Mouse (Mus musculus) adrenal gland, postnatal 36 days (tissue): ENCODE results near the gene Rabl6. TPM values are rescaled to one million over a fixed set of nuclear protein-coding genes. Genes with fewer than 3 reads are reported as not detected.

Source experiments
- DNase-seq, 2 experiments: peaks; one replicate each; pipeline ENCODE4 v3.0.0; 2021; ENCODE audit warnings: mixed read lengths in 1 of 2
- long read RNA-seq, 2 experiments: library from polyadenylated mRNA; stranded (forward); transcript quantifications; one replicate each; pipeline ENCODE4 v2.0.0; 2021; ENCODE audit warnings: borderline sequencing depth in 2 of 2
- total RNA-seq, 2 experiments: library from RNA; stranded (reverse); gene quantifications; 2 replicates each; pipeline ENCODE4 v1.2.3; 2021

The Rabl6 gene
- total RNA-seq: 10 to 100 TPM; 85.4 to 97.5 TPM
- long read RNA-seq, experiment 1, transcript Rabl6-201 (15 exons, 3,230 nt): major isoform, 20 of 79 reads
- long read RNA-seq, experiment 1, partial matches to known transcripts: 47 of 79 reads
- long read RNA-seq, experiment 1, other reads (novel, unspliced or antisense): 11 of 79 reads
- long read RNA-seq, experiment 2, transcript Rabl6-201 (15 exons, 3,230 nt): major isoform, 22 of 27 reads
- long read RNA-seq, experiment 2, partial matches to known transcripts: 4 of 27 reads
- long read RNA-seq, experiment 2, other reads (novel, unspliced or antisense): 1 of 27 reads

GRCm38 (mm10) chr2:25607761-25608622, at the start of gene Rabl6:
Gene Rabl6, minus strand, starts transcription at chr2:25608521.
- peak; percentile 90 to 92 for DNase-seq

- DNase-seq: no peak
Observed at GRCm38 (mm10) chr2:25657652-25658051, 49.3 kb upstream of the Rabl6 start, which contains the start of gene Lcn5. Gene Lcn5, plus strand, starts transcription at chr2:25657952.

GRCm38 (mm10) chr2:25657246-25657645, 48.9 kb upstream of the Rabl6 start:
- peak; percentile 62 to 66 for DNase-seq

- no peak for DNase-seq
Observed at GRCm38 (mm10) chr2:25656691-25657090, 48.4 kb upstream of the Rabl6 start.

GRCm38 (mm10) chr2:25654502-25654901, 46.2 kb upstream of the Rabl6 start:
- no peak for DNase-seq

- DNase-seq: no peak
Observed at GRCm38 (mm10) chr2:25652902-25653301, 44.6 kb upstream of the Rabl6 start, which contains the start of gene Lcn8. Gene Lcn8, plus strand, starts transcription at chr2:25653120.

GRCm38 (mm10) chr2:25639890-25640289, 31.6 kb upstream of the Rabl6 start:
- DNase-seq: peak; percentile 66 to 74

- peak; percentile 41 to 59 for DNase-seq
Observed at GRCm38 (mm10) chr2:25634046-25634445, 25.7 kb upstream of the Rabl6 start.

- DNase-seq: peak; percentile 49 to 75
Observed at GRCm38 (mm10) chr2:25633616-25634015, 25.3 kb upstream of the Rabl6 start.

- peak; percentile 42 to 53 for DNase-seq
Observed at GRCm38 (mm10) chr2:25628738-25629137, 20.4 kb upstream of the Rabl6 start.

- no peak for DNase-seq
Observed at GRCm38 (mm10) chr2:25627811-25628210, 19.5 kb upstream of the Rabl6 start, which contains the start of gene Fcna. Gene Fcna, minus strand, starts transcription at chr2:25628030.

GRCm38 (mm10) chr2:25625986-25626385, 17.7 kb upstream of the Rabl6 start:
- no peak for DNase-seq

GRCm38 (mm10) chr2:25621229-25622200, 13.2 kb upstream of the Rabl6 start, which contains the start of gene Tmem141:
Gene Tmem141, minus strand, starts transcription at chr2:25622005.
- DNase-seq: peak; percentile 95 to 97

- no peak for DNase-seq
Observed at GRCm38 (mm10) chr2:25620852-25621228, 12.5 kb upstream of the Rabl6 start.

- no peak for DNase-seq
Observed at GRCm38 (mm10) chr2:25620386-25620785, 12.1 kb upstream of the Rabl6 start.

- DNase-seq: no peak
Observed at GRCm38 (mm10) chr2:25617578-25617977, 9.3 kb upstream of the Rabl6 start, which contains the start of gene Ccdc183. Gene Ccdc183, minus strand, starts transcription at chr2:25617678.

GRCm38 (mm10) chr2:25616398-25616797, 8.1 kb upstream of the Rabl6 start:
- DNase-seq: no peak

- no peak for DNase-seq
Observed at GRCm38 (mm10) chr2:25608671-25609070, 350 bp upstream of the Rabl6 start.

- DNase-seq: no peak
Observed at GRCm38 (mm10) chr2:25602526-25602925, 5.8 kb downstream of the Rabl6 start.

- DNase-seq: no peak
Observed at GRCm38 (mm10) chr2:25600037-25600436, 8.3 kb downstream of the Rabl6 start.

GRCm38 (mm10) chr2:25598749-25599148, 9.6 kb downstream of the Rabl6 start:
- no peak for DNase-seq
